Mouse (Mus musculus): Measurements from ENCODE around the gene Acrbp.

GRCm38 (mm10) chr6:125092372-125092771 lies 42.9 kb downstream of the Acrbp start:
- TF ChIP-seq CTCF (IDR thresholded peaks at IDR 0.05; ENCODE audit: low read depth) (no peak), EP300 (optimal IDR thresholded peaks at IDR 0.05) (no peak)

Data from stomach, postnatal 0 days (tissue).